Mouse (Mus musculus) retina, postnatal 1 day (tissue): ENCODE measurements around the gene Pla2g6.
A peak's percentile ranks its signal among the peaks of the same experiment; 100 is the strongest.

Experiments used
- DNase-seq: peaks from one replicate; pipeline ENCODE4 v3.0.0-alpha.2; 2012

The Pla2g6 gene

DNA sequence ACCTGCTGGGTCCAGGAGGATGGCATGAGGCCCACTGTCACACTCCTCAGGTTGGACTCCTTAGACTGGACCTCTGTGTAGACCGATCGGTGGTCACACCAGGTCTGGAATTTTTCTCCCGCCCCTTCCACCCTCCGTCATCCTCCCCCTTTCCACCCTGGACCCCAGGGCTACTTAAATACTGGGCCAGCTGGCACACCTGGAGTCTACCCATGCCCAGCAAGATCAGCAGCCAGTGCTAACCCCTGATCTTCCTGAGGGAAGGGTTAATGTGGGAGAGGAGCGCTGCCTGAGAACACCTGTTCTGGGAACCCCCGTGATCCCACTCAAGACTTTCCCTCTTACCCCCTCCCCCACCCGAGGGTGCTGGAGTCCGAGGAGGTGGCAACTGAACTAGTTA, 20.5 kb upstream of the Pla2g6 start:
- no peak for DNase-seq

DNA sequence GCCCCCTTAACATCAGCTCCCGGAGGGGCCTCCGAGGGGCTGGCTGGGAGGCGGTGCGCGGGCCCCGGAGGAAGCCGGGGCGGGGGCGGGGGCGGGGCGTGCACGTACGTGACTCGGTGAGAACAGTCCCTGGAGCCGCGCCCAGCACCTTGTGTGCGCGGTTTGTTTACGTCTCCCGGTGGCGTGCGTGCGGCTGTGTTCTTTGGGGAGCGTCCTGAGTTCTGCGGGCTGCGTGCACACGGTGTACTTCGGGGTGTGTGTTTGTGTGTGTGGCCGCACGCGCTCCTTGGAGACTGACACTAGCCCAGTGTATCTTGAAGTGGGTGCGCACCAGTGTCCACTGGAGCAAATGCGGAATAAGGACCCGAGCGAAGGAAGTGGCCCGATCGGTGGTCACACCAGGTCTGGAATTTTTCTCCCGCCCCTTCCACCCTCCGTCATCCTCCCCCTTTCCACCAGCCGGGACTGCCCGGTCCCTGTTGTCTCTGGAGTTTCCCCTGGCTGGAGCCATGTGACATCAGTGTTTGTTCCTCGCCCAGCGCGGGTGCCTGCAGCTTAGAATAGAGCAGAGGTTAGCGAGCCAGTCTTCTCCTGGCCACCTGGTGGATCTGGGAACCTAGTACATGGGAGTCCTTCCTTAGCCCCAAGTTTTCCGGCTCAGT, 19.8 kb upstream of the Pla2g6 start:
- peak; percentile 81 for DNase-seq

DNA sequence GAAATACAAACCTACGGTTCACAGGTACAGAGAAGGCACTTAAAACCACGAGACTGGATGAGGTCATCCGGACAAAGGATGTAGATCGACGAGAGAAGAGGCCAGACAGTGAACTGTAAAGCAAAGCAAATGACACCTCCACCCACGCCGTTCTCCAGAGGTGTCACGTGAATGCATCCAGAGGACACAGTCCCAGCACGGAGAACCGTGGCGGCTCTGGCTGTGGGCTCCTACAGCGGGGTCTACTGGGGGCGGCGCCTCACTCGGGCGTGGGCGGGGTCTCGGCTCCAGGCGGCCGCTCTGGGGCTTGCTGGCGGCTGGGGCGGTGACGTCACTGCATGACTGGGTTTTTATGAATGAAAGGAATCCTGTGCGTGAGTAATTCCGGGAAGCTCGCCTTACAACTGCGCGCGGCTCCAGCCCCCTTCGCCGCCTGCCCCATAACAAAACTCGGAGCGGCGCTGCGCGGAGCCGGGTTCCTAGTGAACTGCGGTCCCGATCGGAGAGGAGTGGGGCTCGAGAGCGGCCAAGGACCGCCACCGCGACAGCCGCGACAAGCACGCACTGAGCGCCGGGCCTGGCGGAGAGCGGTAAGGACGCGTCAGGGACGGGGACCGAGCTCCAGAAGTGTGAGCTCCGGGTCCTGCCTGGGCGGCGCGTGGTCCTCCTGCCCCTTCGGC, 19.1 kb upstream of the Pla2g6 start:
- DNase-seq, result peak; percentile 96

DNA sequence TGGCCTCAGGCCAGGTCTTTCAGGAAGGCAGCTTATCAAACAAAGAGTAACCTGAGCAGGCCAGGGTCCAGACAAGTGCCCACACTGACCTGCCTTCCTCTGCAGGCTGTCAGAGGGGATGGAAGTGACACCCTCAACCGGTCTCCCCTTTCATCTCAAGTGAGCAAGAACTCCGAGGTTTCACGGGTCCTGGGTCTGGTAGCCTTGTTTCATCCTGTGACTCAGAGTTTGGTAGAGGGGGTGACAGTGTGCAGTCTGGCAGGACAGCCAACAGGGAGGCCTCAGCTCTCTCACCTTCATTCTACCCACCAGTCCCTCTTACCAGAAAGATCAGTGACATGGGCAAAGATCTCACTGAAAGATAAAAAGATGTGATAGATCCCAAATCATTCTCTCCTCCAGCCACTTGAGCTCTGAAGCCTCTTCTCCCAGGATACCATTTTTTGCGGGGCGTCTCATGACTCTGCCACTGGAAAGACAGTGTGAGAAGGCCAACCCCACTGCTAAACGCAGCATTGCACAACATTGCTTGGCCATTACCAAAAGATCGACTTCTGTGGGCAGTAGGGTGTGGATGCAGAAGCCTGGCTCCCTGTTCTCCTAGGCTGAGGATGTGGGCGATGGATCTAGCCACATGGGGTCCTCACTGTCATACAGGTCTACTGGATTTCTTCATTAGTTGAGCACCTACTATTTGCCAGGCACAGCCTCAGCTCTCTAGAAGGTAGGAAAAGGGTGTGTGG, 18.0 kb upstream of the Pla2g6 start, which contains the start of gene Maff:
TSS of gene Maff (plus strand) at position 571 of the 743 bp plus-strand sequence.
- no peak for DNase-seq

DNA sequence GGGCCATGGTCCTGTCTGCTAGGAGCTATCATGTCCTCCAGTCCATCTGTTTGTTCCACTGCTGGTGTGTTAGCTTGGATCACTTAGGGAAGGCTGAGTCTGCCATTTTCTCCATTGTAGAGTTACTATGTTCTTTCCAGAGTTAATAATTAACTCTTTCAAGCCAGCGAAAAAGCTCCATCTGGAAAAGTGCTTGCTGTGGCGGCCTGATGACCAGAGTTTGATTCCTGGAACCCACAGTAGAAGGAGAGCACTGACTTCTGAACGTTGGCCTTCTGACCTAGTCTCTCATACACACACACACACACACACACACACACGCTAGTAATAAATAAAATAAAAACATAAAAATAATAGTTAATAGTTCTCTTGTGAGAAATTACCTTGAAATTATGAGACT, 16.4 kb upstream of the Pla2g6 start:
- DNase-seq, result no peak

DNA sequence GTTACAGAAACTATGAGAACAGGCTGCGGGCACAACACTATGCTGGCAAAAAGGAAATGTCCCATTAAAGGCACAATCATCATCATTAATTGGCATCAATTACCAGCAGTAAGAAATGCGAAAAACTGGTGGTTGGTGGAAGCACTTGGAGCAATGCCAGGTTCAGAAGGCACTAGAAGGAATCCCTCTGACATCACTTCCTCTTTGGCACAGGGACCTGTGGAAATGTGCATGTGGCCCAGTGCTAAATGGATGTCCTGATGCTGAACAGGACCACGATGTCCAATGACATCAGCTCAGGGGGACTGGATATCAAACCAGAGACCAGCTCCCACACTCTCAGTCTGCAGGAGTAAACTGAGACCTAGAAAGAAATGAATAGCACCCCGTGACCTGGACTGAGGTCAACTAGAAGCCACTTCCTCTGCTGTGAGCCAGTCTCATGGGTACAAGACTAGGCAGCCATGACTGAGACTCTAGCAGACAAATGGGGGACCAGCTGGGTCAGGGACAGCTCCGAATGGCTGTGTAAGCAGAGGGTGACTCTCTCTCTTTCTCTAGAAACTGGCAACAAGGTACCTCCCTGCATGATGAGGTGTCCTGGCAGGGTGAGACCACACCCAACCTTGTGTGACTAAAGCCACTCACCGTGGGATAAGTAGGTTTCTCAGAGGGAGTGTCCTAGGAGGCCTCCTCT, 14.6 kb upstream of the Pla2g6 start:
- DNase-seq, result no peak

DNA sequence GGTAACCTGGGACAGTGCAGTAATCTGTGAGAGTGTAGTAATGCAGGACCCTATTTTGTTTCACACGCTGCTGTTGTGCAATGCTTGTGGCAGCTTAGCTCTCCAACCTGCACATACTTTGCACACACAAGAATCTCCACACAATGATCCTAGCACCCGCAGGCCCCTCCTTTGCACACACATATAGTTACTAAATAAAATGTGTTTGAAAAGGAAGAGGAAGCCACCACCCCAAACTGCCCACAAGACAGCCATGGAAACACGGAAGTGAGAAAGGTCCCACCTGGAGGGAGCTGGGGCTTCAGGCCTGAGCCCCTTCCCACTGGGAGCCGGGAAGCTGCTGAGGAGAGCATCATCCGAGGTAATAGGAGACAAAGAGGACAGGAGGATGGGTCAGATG, 10.8 kb upstream of the Pla2g6 start:
- no peak for DNase-seq

DNA sequence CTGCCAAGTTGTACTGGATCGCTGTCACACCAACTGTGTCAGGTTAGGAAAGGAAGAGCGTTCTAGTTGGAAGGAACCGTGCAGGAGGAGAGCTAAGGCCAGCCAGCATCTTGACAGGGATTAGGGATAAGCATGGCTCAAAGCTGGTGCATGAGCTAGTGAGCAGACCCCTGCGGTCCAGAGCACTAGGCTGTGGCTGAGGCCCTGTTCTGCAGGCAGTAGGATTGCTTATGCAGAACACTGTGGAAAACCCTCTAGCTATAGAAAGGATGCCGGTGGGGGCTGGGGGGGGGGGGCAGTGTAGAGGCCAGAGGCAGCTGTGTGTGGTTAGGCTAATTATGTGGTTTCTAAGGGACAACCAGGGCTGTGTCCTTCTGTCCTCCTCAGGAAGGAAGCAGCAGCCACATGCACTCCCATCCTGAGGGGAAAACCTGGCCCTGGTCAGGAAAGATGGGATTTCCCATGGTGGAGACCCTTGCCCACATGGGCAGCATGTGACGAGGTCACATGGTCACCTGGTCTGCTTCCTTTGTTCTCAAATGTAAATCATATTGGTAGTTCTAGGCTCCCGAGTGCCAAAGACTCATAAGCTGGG, 7.0 kb upstream of the Pla2g6 start:
- no peak for DNase-seq

DNA sequence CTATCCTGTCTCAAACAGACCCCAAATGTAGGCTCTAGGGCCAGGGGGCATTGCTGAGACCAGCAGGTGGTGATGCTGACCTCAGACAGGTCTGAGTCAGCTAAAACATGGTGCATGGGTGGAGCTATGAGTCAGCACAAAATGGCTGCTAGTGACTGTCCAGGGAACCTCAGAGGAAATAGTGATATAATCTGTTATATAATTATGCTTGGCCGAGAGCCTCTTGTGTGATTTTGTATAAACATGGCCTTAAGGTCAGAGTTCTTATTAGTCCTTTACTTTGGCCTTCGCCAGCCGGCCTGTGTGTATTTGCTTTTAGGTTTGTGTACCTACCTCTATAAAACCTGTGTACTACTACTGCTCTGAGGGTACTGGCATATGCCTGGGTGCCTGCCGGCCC, 5.2 kb upstream of the Pla2g6 start:
- no peak for DNase-seq

DNA sequence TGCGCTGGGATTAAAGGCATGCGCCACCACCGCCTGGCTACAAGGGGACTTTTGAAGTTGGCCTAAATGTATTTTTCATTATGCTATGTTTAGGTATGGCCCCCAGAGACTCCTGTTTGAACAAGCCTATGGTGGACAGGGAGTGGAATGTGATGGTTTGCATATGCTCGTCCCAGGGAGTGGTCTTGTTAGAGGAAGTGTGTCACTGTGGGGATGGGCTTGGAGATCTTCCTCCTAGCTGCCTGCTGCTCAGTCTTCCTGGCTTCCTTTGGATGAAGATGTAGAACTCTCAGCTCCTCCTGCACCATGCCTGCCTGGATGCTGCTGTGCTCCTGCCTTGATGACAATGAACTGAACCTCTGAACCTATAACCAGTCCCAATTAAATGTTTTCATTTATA, 2.3 kb upstream of the Pla2g6 start:
- no peak for DNase-seq

DNA sequence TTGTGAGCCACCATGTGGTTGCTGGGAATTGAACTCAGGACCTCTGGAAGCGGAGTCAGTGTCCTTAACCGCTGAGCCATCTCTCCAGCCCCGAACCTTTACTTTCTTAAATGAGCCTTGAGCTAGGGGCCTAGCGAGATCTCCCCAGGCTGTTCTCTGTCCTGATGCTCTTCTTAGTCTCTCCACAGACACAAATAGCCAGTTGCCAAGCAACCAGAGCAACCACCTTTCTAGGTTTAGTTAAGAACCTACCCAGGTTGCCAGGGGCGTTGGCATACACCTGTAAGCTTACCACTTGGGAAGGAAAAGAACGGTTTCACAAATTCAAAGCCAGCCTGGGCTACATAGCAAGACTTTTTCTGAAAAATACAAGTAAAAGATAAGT, 1.8 kb upstream of the Pla2g6 start:
- no peak for DNase-seq

DNA sequence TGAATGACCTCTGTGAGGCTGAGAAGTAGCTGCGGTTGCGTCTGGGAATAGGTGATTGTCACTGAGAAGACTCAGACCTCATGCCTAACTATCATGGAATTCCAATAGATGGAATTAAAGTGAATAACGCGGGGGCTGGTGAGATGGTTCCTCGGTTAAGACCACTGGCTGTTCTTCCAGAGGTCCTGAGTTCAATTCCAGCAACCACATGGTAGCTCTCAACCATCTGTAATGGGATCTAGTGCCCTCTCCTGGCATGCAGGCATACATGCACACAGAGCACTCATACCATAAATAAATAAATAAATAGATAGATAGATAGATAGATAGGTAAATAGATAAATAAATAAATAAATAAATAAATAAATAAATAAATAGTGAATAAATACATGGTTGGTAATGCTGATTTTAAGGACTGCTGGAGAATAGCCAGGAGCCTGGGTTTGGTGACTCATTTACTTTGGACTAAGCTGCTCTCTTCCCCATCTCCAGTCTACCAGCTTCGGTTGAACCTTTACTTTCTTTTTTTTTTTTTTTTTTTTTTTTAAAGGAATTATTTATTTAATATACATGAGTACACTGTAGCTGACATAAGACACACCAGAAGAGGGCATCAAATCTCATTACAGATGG, 1.3 kb upstream of the Pla2g6 start:
- DNase-seq, result peak; percentile 25

DNA sequence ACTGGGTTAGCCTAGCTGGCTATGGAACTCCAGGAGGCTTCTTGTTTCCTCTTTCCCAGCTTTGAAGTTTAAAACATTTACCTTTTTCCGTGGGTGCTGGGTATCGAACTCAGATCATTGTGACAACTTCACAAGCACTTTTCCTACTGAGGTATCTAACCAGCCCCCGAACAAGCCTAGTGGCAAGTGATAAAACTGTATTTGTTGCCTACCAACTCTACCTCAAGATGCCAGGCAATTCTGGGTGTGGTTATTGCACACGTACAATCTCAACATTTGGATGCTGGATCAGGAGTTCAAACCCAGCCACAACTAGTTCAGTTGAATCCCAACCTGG, 717 bp upstream of the Pla2g6 start:
- DNase-seq, result no peak

DNA sequence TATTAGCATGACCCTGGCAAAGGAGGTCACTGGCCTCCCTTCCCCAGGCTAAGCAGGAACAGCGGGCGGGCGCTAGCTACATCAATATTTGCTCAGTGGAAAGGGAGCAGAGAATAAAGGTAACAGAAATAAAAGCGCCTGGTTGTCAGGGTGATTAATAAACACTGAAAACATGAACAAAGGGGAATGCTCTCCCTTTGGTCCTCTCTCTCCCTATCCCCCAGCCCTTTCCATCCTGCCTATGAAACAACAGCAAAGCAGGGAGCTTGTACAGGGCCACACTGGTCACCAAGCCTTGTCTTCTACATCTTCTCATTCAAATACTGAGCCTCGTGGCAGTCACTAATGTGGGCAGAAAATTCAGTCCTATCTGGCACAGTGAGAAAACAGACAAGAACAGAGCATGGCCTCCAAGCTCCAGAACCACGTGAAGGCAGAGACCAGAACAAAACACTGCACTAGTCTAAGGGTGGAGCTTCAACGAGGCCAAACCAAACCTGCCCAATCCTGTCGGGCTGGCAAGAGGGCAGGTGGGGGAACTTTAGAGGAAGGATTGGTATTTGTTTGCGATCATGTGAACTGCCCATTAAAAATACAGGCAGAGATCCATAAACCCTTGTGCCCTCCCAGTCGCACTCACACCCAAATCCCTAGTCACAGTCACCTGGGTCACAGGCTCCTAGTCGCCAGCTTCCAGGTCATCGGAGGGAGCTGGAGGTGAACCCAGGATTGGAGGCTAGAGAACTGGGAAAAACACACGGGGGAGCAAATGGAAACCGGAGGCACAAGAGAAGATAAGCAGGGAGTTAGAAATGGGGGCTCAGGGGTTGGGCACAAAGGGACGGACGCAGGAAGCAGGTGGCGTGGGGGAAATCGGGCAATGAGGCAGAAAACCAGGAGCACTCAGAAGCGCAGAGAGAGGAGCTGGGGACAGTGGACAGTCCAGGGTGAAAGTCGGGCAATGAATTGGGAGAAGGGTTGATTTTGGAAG, 924 bp downstream of the Pla2g6 start:
- peak; percentile 57 for DNase-seq

DNA sequence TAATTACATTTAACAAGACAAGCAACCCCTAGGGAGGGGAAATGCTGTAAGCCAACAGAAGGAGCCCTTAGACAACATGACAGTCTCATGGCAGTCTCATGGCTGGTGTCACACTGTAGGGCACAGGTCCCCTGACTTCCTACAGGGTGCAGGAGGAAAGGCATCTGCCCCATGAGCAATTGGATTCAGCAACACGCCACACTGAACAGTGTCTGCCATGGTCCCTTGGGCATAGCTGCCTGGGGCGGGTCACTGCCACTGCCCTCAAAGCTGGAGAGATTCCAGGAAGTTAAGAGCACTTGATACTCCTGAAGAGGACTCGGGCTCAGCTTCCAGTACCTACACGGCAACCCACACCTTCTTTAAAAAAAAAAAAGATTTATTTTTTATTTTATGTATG, 1.9 kb downstream of the Pla2g6 start:
- no peak for DNase-seq

DNA sequence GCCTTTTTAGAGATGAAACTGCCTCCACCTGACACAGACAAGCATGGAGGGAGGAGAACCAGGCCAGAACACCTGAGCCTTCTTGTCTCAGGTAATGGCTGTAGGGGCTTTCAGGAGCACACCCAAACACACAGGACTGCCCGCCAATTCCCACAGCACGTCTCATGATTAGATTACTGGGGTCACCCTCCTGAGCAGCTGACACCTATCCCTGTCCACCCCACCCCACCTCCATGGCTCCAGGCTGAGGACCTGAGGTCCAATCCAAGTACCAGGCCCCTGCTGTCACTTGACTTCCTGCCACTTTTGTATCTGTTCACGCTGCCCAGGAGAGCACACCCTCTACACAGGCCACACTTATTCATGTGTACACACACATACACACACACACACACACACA, 2.4 kb downstream of the Pla2g6 start:
- no peak for DNase-seq

DNA sequence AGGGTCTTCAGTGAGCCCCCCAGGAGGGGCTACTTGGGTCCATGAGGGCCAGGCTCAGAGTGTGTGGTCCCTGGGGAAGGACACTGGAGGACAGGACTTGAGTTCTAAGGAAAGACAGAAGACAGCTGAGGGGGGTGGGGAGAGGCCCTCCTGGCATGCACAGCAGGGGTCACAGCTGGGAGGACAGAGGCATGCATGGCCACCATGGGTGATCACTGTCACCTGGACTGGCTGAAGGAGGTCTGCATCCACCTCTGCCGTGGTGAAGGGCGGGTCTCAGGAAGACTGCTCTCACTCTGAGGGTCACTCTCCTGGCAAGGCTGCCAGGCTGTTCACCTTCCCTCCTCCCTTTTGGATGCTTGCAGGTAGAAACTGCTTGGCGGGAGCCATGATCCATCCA, 3.8 kb downstream of the Pla2g6 start:
- DNase-seq, result no peak

DNA sequence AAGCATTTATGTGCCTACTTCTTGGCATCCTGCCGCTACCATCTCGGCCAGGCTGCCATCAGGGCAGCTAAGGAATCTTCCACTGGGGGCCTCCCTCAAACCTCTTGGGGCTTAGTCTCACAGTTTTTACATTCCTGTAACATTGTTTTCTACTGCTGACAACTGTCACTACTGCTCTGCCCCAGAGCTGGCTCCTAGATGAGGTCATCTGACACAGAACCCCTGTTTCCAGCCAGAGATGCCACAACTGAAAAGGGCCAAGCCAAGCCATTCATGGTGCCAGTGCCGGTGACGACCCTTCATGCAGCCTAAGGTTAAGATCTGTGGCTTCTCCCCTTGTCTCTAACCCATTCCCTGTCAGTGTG, 4.4 kb downstream of the Pla2g6 start:
- DNase-seq, result no peak

DNA sequence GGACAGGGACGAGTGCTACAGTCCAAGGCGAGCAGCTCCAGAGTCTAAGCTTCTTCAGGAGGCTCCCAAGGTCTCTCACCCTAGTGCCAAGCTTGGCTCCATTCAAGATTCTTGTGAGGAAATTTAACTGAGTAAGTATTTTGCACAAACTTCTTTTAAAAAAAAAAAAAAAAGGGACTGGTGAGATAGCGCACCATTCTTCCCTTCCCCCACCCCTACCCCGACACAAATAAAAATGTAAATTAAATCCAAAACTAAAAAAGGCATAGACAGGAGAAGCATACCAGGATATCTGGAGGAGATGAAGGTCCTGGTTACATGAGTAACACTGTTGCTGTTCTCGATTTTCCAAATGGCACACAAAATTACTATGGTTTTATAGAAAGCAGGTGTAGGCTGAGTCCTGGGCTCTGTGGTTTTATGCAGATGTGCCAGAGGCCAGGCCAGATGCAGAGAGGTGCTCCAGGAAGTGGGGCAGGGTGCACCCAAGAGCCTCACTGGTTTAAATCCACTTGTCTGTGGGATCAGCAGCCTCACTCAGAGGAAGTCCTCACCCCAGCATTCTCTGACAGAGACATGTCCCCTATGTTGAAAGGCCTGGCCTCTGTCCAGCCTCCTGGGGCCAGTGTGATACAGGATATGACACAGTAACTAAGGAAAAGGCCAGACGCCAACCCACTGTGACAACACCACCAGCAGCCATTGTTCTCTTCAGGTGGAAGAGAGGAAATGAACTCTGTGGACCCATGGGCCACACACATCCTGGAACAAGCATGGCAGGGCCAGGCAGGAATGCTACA, 5.0 kb downstream of the Pla2g6 start:
- DNase-seq, result no peak

DNA sequence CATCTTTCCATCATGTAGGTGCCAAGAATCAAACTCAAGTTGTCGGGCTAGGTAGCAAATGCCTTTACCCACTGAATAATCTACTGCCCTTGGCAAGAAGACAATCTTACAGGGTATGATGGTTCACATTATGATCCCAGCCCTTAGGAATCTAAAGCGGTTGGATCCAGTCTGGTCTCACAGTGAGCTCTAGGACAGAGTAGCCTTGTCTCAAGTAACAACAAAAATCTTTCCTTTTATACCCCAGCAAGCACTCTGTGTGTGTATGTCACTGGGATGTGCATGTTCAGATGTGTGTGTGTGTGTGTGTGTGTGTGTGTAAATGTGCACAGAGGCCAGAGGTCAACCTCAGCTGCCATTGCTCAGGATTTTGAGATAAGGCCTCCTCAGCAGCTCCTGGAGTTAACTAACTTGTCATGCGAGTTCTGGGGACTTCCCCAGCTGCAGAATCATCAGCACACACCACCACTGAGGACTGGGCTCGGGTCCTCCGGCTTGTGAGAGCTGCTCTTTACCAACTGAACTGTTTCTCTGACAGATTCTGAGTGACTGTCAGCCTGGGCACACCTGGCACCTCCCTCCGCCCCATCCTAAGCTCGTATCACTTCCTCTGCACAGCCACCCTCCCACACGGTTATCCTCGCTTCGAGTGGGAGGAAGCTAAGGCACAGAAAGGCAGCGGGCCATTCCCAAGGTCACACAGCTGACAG, 5.8 kb downstream of the Pla2g6 start:
- DNase-seq, result no peak
